ENCODE assay signal across 10 mouse cellular contexts in the genomic region with DNA sequence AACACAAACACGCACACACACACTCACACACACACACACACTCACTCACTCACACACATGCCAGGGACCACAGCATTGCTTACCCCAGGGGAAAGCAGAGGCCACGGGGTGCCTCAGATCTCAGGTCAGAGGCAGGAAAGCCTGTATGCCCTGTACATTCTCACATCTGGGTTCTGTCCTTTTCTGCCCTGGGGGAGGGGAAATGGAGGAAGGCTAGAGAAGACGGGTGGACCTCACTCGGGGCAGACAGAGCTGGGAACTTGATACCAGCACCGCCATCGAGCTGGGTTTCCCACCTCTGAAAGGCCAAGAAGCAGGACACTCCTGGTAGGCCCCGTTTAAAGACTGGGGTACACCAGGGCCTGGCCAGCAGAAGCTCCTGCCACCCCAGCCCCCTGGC. TPM values are rescaled to one million over a fixed set of nuclear protein-coding genes. Genes with fewer than 3 reads are reported as not detected.
A peak's percentile ranks its signal among the peaks of the same experiment; 100 is the strongest.
DNase-seq lines count a peak whose midpoint lies in the region; ATAC-seq and TF ChIP-seq lines count a peak whose summit lies in the region.
"Had no signal": no experiment of that assay in that cellular context is flagged by ENCODE, and none has a peak within 500 bp of the region (broad histone marks: within the 10 kb centered on the region; RNA-seq: fewer than 3 reads in every experiment).

No protein-coding gene starts in this region.

- H3K36me3 ChIP-seq in kidney, embryonic 16.5 days (ENCODE audit: insufficient read depth, low read length), result peaks cover 5% of the 10 kb centered on the region; the same call in 1 of the 2 replicates
- H3K36me3 ChIP-seq in kidney, adult 2 months (ENCODE audit: control insufficient read depth, insufficient read depth, low read length), result no peaks in the 10 kb centered on the region; the same call in 1 of the 2 replicates
- H3K36me3 ChIP-seq in embryonic facial prominence, embryonic 12.5 days, result peaks cover 16% of the 10 kb centered on the region

- no peak overlapping the region for H3K4me2 ChIP-seq in kidney, embryonic 16.5 days (replicated peaks; ENCODE audit: low read depth, low read length)
- H3K4me2 ChIP-seq in embryonic facial prominence, embryonic 12.5 days (replicated peaks), result no peak overlapping the region

- H3K4me1 ChIP-seq in kidney, embryonic 16.5 days (ENCODE audit: insufficient read depth, low read length), result peaks cover 56% of the 10 kb centered on the region
- H3K4me1 ChIP-seq in kidney, adult 2 months (ENCODE audit: control insufficient read depth, insufficient read depth, low read length), result peaks cover 14% of the 10 kb centered on the region; the same call in 1 of the 2 replicates
- H3K4me1 ChIP-seq in embryonic facial prominence, embryonic 12.5 days, result peaks cover 57% of the 10 kb centered on the region

- TF ChIP-seq CTCF in kidney, adult 2 months (conservative IDR thresholded peaks at IDR 0.05; ENCODE audit: insufficient read depth, insufficient read length, low read depth, low read length), result no peak

- WGBS in kidney, embryonic 16.5 days, result 25% methylated on average over 7 of the region's 7 CpGs
- 48% methylated on average over 7 of the region's 7 CpGs for WGBS in kidney, adult 2 months
- WGBS in embryonic facial prominence, embryonic 12.5 days, result 10% methylated on average over 7 of the region's 7 CpGs

- H3K4me3 ChIP-seq in kidney, embryonic 16.5 days (ENCODE audit: low read length), result no peak overlapping the region
- no peak overlapping the region for H3K4me3 ChIP-seq in kidney, adult 2 months (ENCODE audit: insufficient read depth, low read depth, low read length)
- no peak overlapping the region for H3K4me3 ChIP-seq in embryonic facial prominence, embryonic 12.5 days

- H3K9ac ChIP-seq in kidney, embryonic 16.5 days (replicated peaks; ENCODE audit: low read length), result 0 out of 2 replicates have a peak overlapping the region, but pooled peaks have one; percentile 9
- no peak overlapping the region for H3K9ac ChIP-seq in embryonic facial prominence, embryonic 12.5 days
- H3K9ac ChIP-seq: liver, postnatal 0 days had no signal

- peak; percentile 86 for DNase-seq in heart, adult 11 months
- DNase-seq in heart, postnatal 14 days, result no peak
- no peak for DNase-seq in kidney, adult 2 months
- DNase-seq in neural tube, embryonic 10.5 days (ENCODE audit: extremely low spot score, low spot score), result peak; percentile 35
- DNase-seq in right cerebral cortex, postnatal 14 days, result no peak
- DNase-seq in frontal cortex, postnatal 14 days (ENCODE audit: low spot score in 2 of 2), result no peak
- DNase-seq: heart, postnatal 4 days; liver, postnatal 0 days had no signal

- no peaks in the 10 kb centered on the region for H3K27me3 ChIP-seq in kidney, embryonic 16.5 days (ENCODE audit: insufficient read depth, low read length)
- no peaks in the 10 kb centered on the region for H3K27me3 ChIP-seq in kidney, adult 2 months (replicated peaks; ENCODE audit: control insufficient read depth, insufficient read depth, low read length)
- no peaks in the 10 kb centered on the region for H3K27me3 ChIP-seq in embryonic facial prominence, embryonic 12.5 days

- ATAC-seq in kidney, embryonic 16.5 days (ENCODE audit: low FRiP score, low TSS enrichment), result no peak
- ATAC-seq in embryonic facial prominence, embryonic 12.5 days (ENCODE audit: insufficient number of reproducible peaks, insufficient read depth, low FRiP score, low TSS enrichment), result no peak
- ATAC-seq: liver, postnatal 0 days had no signal

- TF ChIP-seq POLR2A in kidney, adult 2 months (IDR thresholded peaks at IDR 0.05; ENCODE audit: low read depth, low read length), result no peak

- no peak overlapping the region for H3K27ac ChIP-seq in kidney, embryonic 16.5 days (ENCODE audit: low read length)
- H3K27ac ChIP-seq in kidney, adult 2 months (ENCODE audit: insufficient read depth, low read depth, low read length), result no peak overlapping the region
- peak overlapping the region; percentile 5; the same call in 1 of the 2 replicates for H3K27ac ChIP-seq in embryonic facial prominence, embryonic 12.5 days

- H3K9me3 ChIP-seq in kidney, embryonic 16.5 days (ENCODE audit: low read length), result no peaks in the 10 kb centered on the region
- no peaks in the 10 kb centered on the region for H3K9me3 ChIP-seq in embryonic facial prominence, embryonic 12.5 days

- intact Hi-C loops in heart, postnatal 14 days (cut with DNase I), result no loop called here

RNA-seq across cellular contexts. Expression of a gene that starts 33.2 kb away (rescaled TPM):
- total RNA-seq in heart, postnatal 14 days (2021), result 10 to 100 TPM; 35.9 to 41.2 TPM
- polyA plus RNA-seq in kidney, embryonic 16.5 days (2015; fragmentation: Nextera tagmentation; extraction: Ambion mirVana), result 8.2 and 9.1 TPM in 2 replicates
- 92.2 and 98.3 TPM in 2 replicates for polyA plus RNA-seq in kidney, adult 2 months (2012; rRNA removed)
- polyA plus RNA-seq in embryonic facial prominence, embryonic 12.5 days (2016; fragmentation: Nextera tagmentation; extraction: Ambion mirVana), result 6.8 and 6.9 TPM in 2 replicates

RNA-seq across cellular contexts. Expression of a gene that starts 52.5 kb away (rescaled TPM):
- total RNA-seq in heart, postnatal 14 days (2021), result 10 to 100 TPM; 32.1 to 35.9 TPM
- 70.9 and 78.0 TPM in 2 replicates for polyA plus RNA-seq in kidney, embryonic 16.5 days (2015; fragmentation: Nextera tagmentation; extraction: Ambion mirVana)
- polyA plus RNA-seq in kidney, adult 2 months (2012; rRNA removed), result 38.9 and 42.6 TPM in 2 replicates
- polyA plus RNA-seq in embryonic facial prominence, embryonic 12.5 days (2016; fragmentation: Nextera tagmentation; extraction: Ambion mirVana), result 109 and 113 TPM in 2 replicates

Comparison
In these comparisons a context has a peak if more than half of its experiments do, and no peak if none do; other contexts are left out.
1. DNase-seq: peak in heart, adult 11 months (single experiment) and neural tube, embryonic 10.5 days (single experiment); none in heart, postnatal 14 days (0 of 2), kidney, adult 2 months (single experiment), right cerebral cortex, postnatal 14 days (single experiment) and frontal cortex, postnatal 14 days (0 of 2).